Mouse (Mus musculus): ENCODE results near the gene 2300002M23Rik. TPM values are rescaled to one million over a fixed set of nuclear protein-coding genes. Genes with fewer than 3 reads are reported as not detected.

The 2300002M23Rik gene
- polyA plus RNA-seq (2017; shearing (Covaris generic)), result not detected

GRCm38 (mm10) chr17:35567150-35567549, at the start of gene 2300002M23Rik:
2300002M23Rik (plus strand) TSS chr17:35567450.

GRCm38 (mm10) chr17:35532901-35533300, 34.3 kb upstream of the 2300002M23Rik start, which contains the start of gene Psors1c2:
Psors1c2 (plus strand) TSS chr17:35533201.

GRCm38 (mm10) chr17:35551881-35552414, 15.3 kb upstream of the 2300002M23Rik start, which contains the start of gene Cdsn:
Cdsn (plus strand) TSS chr17:35552128.

GRCm38 (mm10) chr17:35601249-35601648, 34.0 kb downstream of the 2300002M23Rik start, which contains the start of gene Sfta2:
Sfta2 (plus strand) TSS chr17:35601549.

Other genes with a start within 250 kb of the 2300002M23Rik start
- not detected for gene H2-Q1, start 247.0 kb upstream of the 2300002M23Rik start, polyA plus RNA-seq (2017; shearing (Covaris generic))
- gene H2-Q2, start 225.2 kb upstream of the 2300002M23Rik start, polyA plus RNA-seq (2017; shearing (Covaris generic)), result 7.0 TPM
- 50.9 TPM for gene H2-Q4, start 187.8 kb upstream of the 2300002M23Rik start, polyA plus RNA-seq (2017; shearing (Covaris generic))
- 505 TPM for gene H2-Q6, start 142.6 kb upstream of the 2300002M23Rik start, polyA plus RNA-seq (2017; shearing (Covaris generic))
- gene H2-Q7, start 128.3 kb upstream of the 2300002M23Rik start, polyA plus RNA-seq (2017; shearing (Covaris generic)), result 1,681 TPM
- gene H2-Q10, start 97.4 kb upstream of the 2300002M23Rik start, polyA plus RNA-seq (2017; shearing (Covaris generic)), result 24.6 TPM
- not detected for gene Pou5f1, start 61.4 kb upstream of the 2300002M23Rik start, polyA plus RNA-seq (2017; shearing (Covaris generic))
- 8.0 TPM for gene Tcf19, start 50.6 kb upstream of the 2300002M23Rik start, polyA plus RNA-seq (2017; shearing (Covaris generic))
- 2.9 TPM for gene Cchcr1, start 50.4 kb upstream of the 2300002M23Rik start, polyA plus RNA-seq (2017; shearing (Covaris generic))
- not detected for gene Psors1c2, start 34.2 kb upstream of the 2300002M23Rik start, polyA plus RNA-seq (2017; shearing (Covaris generic))
- not detected for gene Cdsn, start 15.3 kb upstream of the 2300002M23Rik start, polyA plus RNA-seq (2017; shearing (Covaris generic))
- gene Sfta2, start 34.1 kb downstream of the 2300002M23Rik start, polyA plus RNA-seq (2017; shearing (Covaris generic)), result not detected
- gene Gm9573, start 59.2 kb downstream of the 2300002M23Rik start, polyA plus RNA-seq (2017; shearing (Covaris generic)), result not detected
- gene Mucl3, start 76.2 kb downstream of the 2300002M23Rik start, polyA plus RNA-seq (2017; shearing (Covaris generic)), result not detected
- 26.4 TPM for gene Vars2, start 100.1 kb downstream of the 2300002M23Rik start, polyA plus RNA-seq (2017; shearing (Covaris generic))
- gene Gtf2h4, start 106.3 kb downstream of the 2300002M23Rik start, polyA plus RNA-seq (2017; shearing (Covaris generic)), result 16.5 TPM
- 10.6 TPM for gene Ddr1, start 137.2 kb downstream of the 2300002M23Rik start, polyA plus RNA-seq (2017; shearing (Covaris generic))